Mouse (Mus musculus): ENCODE data around the gene Dhx15. TPM values are rescaled to one million over a fixed set of nuclear protein-coding genes. Genes with fewer than 3 reads are reported as not detected.

The Dhx15 gene
- polyA plus RNA-seq, 1 experiment from 2014 or later = 39.3 TPM

- H3K9me3 ChIP-seq (ENCODE audit: low read length) = no peaks in the 10 kb centered on the region
- H3K36me3 ChIP-seq (replicated peaks; ENCODE audit: insufficient read depth, low read length) = no peaks in the 10 kb centered on the region
- no peaks in the 10 kb centered on the region for H3K4me1 ChIP-seq (ENCODE audit: insufficient read depth)
- no peak overlapping the region for H3K4me2 ChIP-seq (ENCODE audit: low read depth, low read length)
- no peak for ATAC-seq
- no peak for TF ChIP-seq CTCF (IDR thresholded peaks at IDR 0.05; ENCODE audit: low read depth)
- no peak for TF ChIP-seq EP300 (IDR thresholded peaks at IDR 0.05; ENCODE audit: low read depth)
- H3K27me3 ChIP-seq (ENCODE audit: insufficient read depth, low read length) = peaks cover 4% of the 10 kb centered on the region; the same call in 1 of the 2 replicates
- H3K9ac ChIP-seq (replicated peaks) = no peak overlapping the region
- WGBS (ENCODE audit: insufficient replicate concordance) = 83% methylated on average over 6 of the region's 6 CpGs
- DNase-seq = no peak
- H3K4me3 ChIP-seq (ENCODE audit: low read depth, low read length) = no peak overlapping the region
- H3K27ac ChIP-seq (ENCODE audit: low read depth) = no peak overlapping the region
These were observed 27.9 kb upstream of the Dhx15 start for GRCm38 (mm10) chr5:52218238-52218637.

GRCm38 (mm10) chr5:52213143-52213900 is 23.0 kb upstream of the Dhx15 start:
- ATAC-seq (peak; percentile 41), DNase-seq (no peak)
- H3K27me3 ChIP-seq (ENCODE audit: insufficient read depth, low read length) = peaks cover 4% of the 10 kb centered on the region; the same call in 1 of the 2 replicates
- no peak overlapping the region for H3K4me3 ChIP-seq (ENCODE audit: low read depth, low read length)
- H3K9ac ChIP-seq (replicated peaks) = no peak overlapping the region
- no peaks in the 10 kb centered on the region for H3K4me1 ChIP-seq (ENCODE audit: insufficient read depth)
- no peaks in the 10 kb centered on the region for H3K9me3 ChIP-seq (ENCODE audit: low read length)
- H3K27ac ChIP-seq (ENCODE audit: low read depth) = no peak overlapping the region
- H3K36me3 ChIP-seq (replicated peaks; ENCODE audit: insufficient read depth, low read length) = no peaks in the 10 kb centered on the region
- WGBS (ENCODE audit: insufficient replicate concordance) = 63% methylated on average over 7 of the region's 7 CpGs
- TF ChIP-seq CTCF (IDR thresholded peaks at IDR 0.05; ENCODE audit: low read depth) (no peak), EP300 (IDR thresholded peaks at IDR 0.05; ENCODE audit: low read depth) (peak; percentile 22; the same call in 1 of the 2 replicates)
- H3K4me2 ChIP-seq (ENCODE audit: low read depth, low read length) = no peak overlapping the region

- peak overlapping the region; percentile 100 for H3K4me3 ChIP-seq (ENCODE audit: low read depth, low read length)
- H3K4me2 ChIP-seq (ENCODE audit: low read depth, low read length) = peak overlapping the region; percentile 84
- WGBS (ENCODE audit: insufficient replicate concordance) = 26% methylated on average over 1 of the region's 1 CpGs
These were observed 810 bp upstream of the Dhx15 start for GRCm38 (mm10) chr5:52191180-52191468.

GRCm38 (mm10) chr5:52189664-52190365 is 499 bp downstream of the Dhx15 start:
- ATAC-seq = peak; percentile 65
- under 1% methylated on average over 61 of the region's 63 CpGs for WGBS (ENCODE audit: insufficient replicate concordance)
- TF ChIP-seq CTCF (IDR thresholded peaks at IDR 0.05; ENCODE audit: low read depth) = no peak
- TF ChIP-seq EP300 (IDR thresholded peaks at IDR 0.05; ENCODE audit: low read depth) = no peak
- peak overlapping the region; percentile 100 for H3K4me3 ChIP-seq (ENCODE audit: low read depth, low read length)
- no peaks in the 10 kb centered on the region for H3K9me3 ChIP-seq (ENCODE audit: low read length)
- H3K9ac ChIP-seq (replicated peaks) = peak overlapping the region; percentile 99
- H3K36me3 ChIP-seq (replicated peaks; ENCODE audit: insufficient read depth, low read length) = no peaks in the 10 kb centered on the region
- peak; percentile 71 for DNase-seq
- peaks cover 23% of the 10 kb centered on the region for H3K4me1 ChIP-seq (ENCODE audit: insufficient read depth)
- peak overlapping the region; percentile 94 for H3K27ac ChIP-seq (ENCODE audit: low read depth)
- H3K27me3 ChIP-seq (ENCODE audit: insufficient read depth, low read length) = no peaks in the 10 kb centered on the region
- H3K4me2 ChIP-seq (ENCODE audit: low read depth, low read length) = peak overlapping the region; percentile 71

More at GRCm38 (mm10) chr5:52191180-52191468, 810 bp upstream of the Dhx15 start:
- Histone ChIP-seq H3K9ac (replicated peaks) (peak overlapping the region; percentile 99), H3K27me3 (ENCODE audit: insufficient read depth, low read length) (no peaks in the 10 kb centered on the region), H3K9me3 (ENCODE audit: low read length) (no peaks in the 10 kb centered on the region), H3K4me1 (ENCODE audit: insufficient read depth) (peaks cover 19% of the 10 kb centered on the region), H3K27ac (ENCODE audit: low read depth) (peak overlapping the region; percentile 94), H3K36me3 (replicated peaks; ENCODE audit: insufficient read depth, low read length) (no peaks in the 10 kb centered on the region)
- ATAC-seq = no peak
- no peak for DNase-seq
- TF ChIP-seq CTCF (IDR thresholded peaks at IDR 0.05; ENCODE audit: low read depth) (no peak), EP300 (IDR thresholded peaks at IDR 0.05; ENCODE audit: low read depth) (no peak)

- no peak for TF ChIP-seq EP300 (IDR thresholded peaks at IDR 0.05; ENCODE audit: low read depth)
- TF ChIP-seq CTCF (IDR thresholded peaks at IDR 0.05; ENCODE audit: low read depth) = no peak
- DNase-seq = no peak
- no peak overlapping the region for H3K27ac ChIP-seq (ENCODE audit: low read depth)
- H3K27me3 ChIP-seq (ENCODE audit: insufficient read depth, low read length) = no peaks in the 10 kb centered on the region
- no peaks in the 10 kb centered on the region for H3K9me3 ChIP-seq (ENCODE audit: low read length)
- ATAC-seq = no peak
- H3K4me3 ChIP-seq (ENCODE audit: low read depth, low read length) = peak overlapping the region; percentile 100
- peak overlapping the region; percentile 71 for H3K4me2 ChIP-seq (ENCODE audit: low read depth, low read length)
- H3K9ac ChIP-seq (replicated peaks) = no peak overlapping the region
- peaks cover 23% of the 10 kb centered on the region for H3K4me1 ChIP-seq (ENCODE audit: insufficient read depth)
- WGBS (ENCODE audit: insufficient replicate concordance) = 5% methylated on average over 3 of the region's 3 CpGs
- H3K36me3 ChIP-seq (replicated peaks; ENCODE audit: insufficient read depth, low read length) = peaks cover 15% of the 10 kb centered on the region
These were observed 2.1 kb downstream of the Dhx15 start for GRCm38 (mm10) chr5:52188206-52188605.

GRCm38 (mm10) chr5:52177326-52177725 is 13.0 kb downstream of the Dhx15 start:
- no peak overlapping the region for H3K4me3 ChIP-seq (ENCODE audit: low read depth, low read length)
- H3K4me1 ChIP-seq (ENCODE audit: insufficient read depth) = no peaks in the 10 kb centered on the region
- H3K9ac ChIP-seq (replicated peaks) = no peak overlapping the region
- H3K27ac ChIP-seq (ENCODE audit: low read depth) = no peak overlapping the region
- 59% methylated on average over 1 of the region's 1 CpGs for WGBS (ENCODE audit: insufficient replicate concordance)
- no peaks in the 10 kb centered on the region for H3K27me3 ChIP-seq (ENCODE audit: insufficient read depth, low read length)
- no peak overlapping the region for H3K4me2 ChIP-seq (ENCODE audit: low read depth, low read length)
- ATAC-seq (no peak), DNase-seq (no peak)
- no peaks in the 10 kb centered on the region for H3K9me3 ChIP-seq (ENCODE audit: low read length)
- no peak for TF ChIP-seq CTCF (IDR thresholded peaks at IDR 0.05; ENCODE audit: low read depth)
- no peak for TF ChIP-seq EP300 (IDR thresholded peaks at IDR 0.05; ENCODE audit: low read depth)
- H3K36me3 ChIP-seq (replicated peaks; ENCODE audit: insufficient read depth, low read length) = peaks cover 27% of the 10 kb centered on the region

Data from liver, postnatal 0 days (tissue).